Mouse (Mus musculus) liver, embryonic 14.5 days (tissue): Measurements from ENCODE around the gene Pank1. TPM values are rescaled to one million over a fixed set of nuclear protein-coding genes. Genes with fewer than 3 reads are reported as not detected.
A peak's percentile ranks its signal among the peaks of the same experiment; 100 is the strongest.

ENCODE experiments used
- ATAC-seq: fragments of 200-750 bp; cut with Nextera tagmentation; 2 replicates; pipeline ENCODE4 v1.8.0; 2017; ENCODE audit warnings: moderate number of reproducible peaks, mild to moderate bottlenecking, moderate library complexity; ENCODE audit not compliant: insufficient read depth
- DNase-seq, 3 experiments: peaks; one replicate each; pipeline ENCODE4 v3.0.0-alpha.2; 2012 to 2013; ENCODE audit warnings: low read depth in 3 of 3, low spot score in 3 of 3
- H3K27ac ChIP-seq: fragments of 300-500 bp; sonication (generic); 2 replicates; pipeline ENCODE4 v1.5.1; 2014; ENCODE audit warnings: moderate library complexity, mild to moderate bottlenecking, control low read depth, inconsistent platforms
- H3K27me3 ChIP-seq: fragments of 300-500 bp; sonication (generic); 2 replicates; pipeline ENCODE4 v1.6.1; 2014; ENCODE audit warnings: mild to moderate bottlenecking, low read length, moderate library complexity; ENCODE audit not compliant: control insufficient read depth, insufficient read depth
- H3K36me3 ChIP-seq: fragments of 300-500 bp; sonication (generic); replicated peaks from 2 replicates; pipeline ENCODE4 v1.6.1; 2014; ENCODE audit warnings: low read depth; ENCODE audit not compliant: control insufficient read depth, insufficient read depth
- H3K4me1 ChIP-seq, 2 experiments: fragments of 200-500 bp in 1 of 2; fragments of 300-500 bp in 1 of 2; sonication (generic) in 1 of 2; replicated peaks; 2 replicates each; pipeline ENCODE4 v1.6.1; 2012 to 2014; ENCODE audit warnings: antibody characterized with exemption in 1 of 2, inconsistent platforms in 1 of 2, low read length in 1 of 2; ENCODE audit not compliant: control insufficient read depth in 2 of 2, insufficient read depth in 2 of 2
- H3K4me2 ChIP-seq: fragments of 300-500 bp; sonication (generic); 2 replicates; pipeline ENCODE4 v1.6.1; 2014; ENCODE audit warnings: low read depth, mild to moderate bottlenecking, control low read depth, moderate library complexity
- H3K4me3 ChIP-seq, 2 experiments: fragments of 200-500 bp in 1 of 2; fragments of 300-500 bp in 1 of 2; sonication (generic) in 1 of 2; 2 replicates each; pipeline ENCODE4 v1.5.1; 2012 to 2014; ENCODE audit warnings: low read depth in 2 of 2, low read length in 2 of 2, mild to moderate bottlenecking in 2 of 2, control low read depth in 1 of 2, inconsistent platforms in 1 of 2, moderate library complexity in 1 of 2; ENCODE audit not compliant: insufficient read depth in 1 of 2
- H3K9ac ChIP-seq: fragments of 300-500 bp; sonication (generic); replicated peaks from 2 replicates; pipeline ENCODE4 v1.6.1; 2014; ENCODE audit warnings: mild to moderate bottlenecking, control low read depth, moderate library complexity
- H3K9me3 ChIP-seq: fragments of 300-500 bp; sonication (generic); 2 replicates; pipeline ENCODE4 v1.6.1; 2016; ENCODE audit warnings: low read length, mixed read lengths; ENCODE audit not compliant: control insufficient read depth
- CTCF ChIP-seq: IDR thresholded peaks from 2 replicates; pipeline ENCODE4 v1.5.1; 2016; ENCODE audit warnings: antibody characterized with exemption, low read depth, control low read depth
- EP300 ChIP-seq: IDR thresholded peaks from 2 replicates; pipeline ENCODE4 v1.6.1; 2016; ENCODE audit warnings: antibody characterized with exemption, low read depth
- WGBS: fragments of 180-500 bp; shearing (Covaris S2); extraction: QIAGEN DNeasy Blood & Tissue Kit; methylation state at CpG from one replicate; pipeline ENCODE4 v1.1.7; 2014; ENCODE audit not compliant: insufficient replicate concordance; 5-methylcytosine and 5-hydroxymethylcytosine counted together
- polyA plus RNA-seq, 2 experiments: library from polyadenylated mRNA; depleted of rRNA in 1 of 2; stranded (reverse) in 1 of 2; unstranded in 1 of 2; fragments of >200 nt; fragmentation: Nextera tagmentation in 1 of 2; extraction: Ambion mirVana in 1 of 2; gene quantifications; 2 replicates each; pipeline versions ENCODE4 v1.2.1 to v1.2.3; 2012 to 2014

Gene Pank1
- polyA plus RNA-seq, 2 experiments = 2.5 to 6.7 TPM

GRCm38 (mm10) chr19:34920531-34920930, 41.3 kb upstream of the Pank1 start:
- Histone ChIP-seq H3K4me2 (peak overlapping the region; percentile 13; the same call in 1 of the 2 replicates), H3K9me3 (no peaks in the 10 kb centered on the region), H3K27me3 (no peaks in the 10 kb centered on the region), H3K27ac (no peak overlapping the region), H3K9ac (no peak overlapping the region), H3K36me3 (peaks cover 11% of the 10 kb centered on the region), H3K4me3 (no peak overlapping the region), H3K4me1 (peaks cover 2 to 4% of the 10 kb centered on the region in 2 experiments; a peak in 3 of 4 replicates)
- DNase-seq (no peak), ATAC-seq (no peak)
- TF ChIP-seq EP300 (no peak), CTCF (no peak)
- 59% methylated on average over 3 of the region's 3 CpGs for WGBS

GRCm38 (mm10) chr19:34920066-34920465, 40.8 kb upstream of the Pank1 start:
- Histone ChIP-seq H3K4me2 (no peak overlapping the region), H3K36me3 (peaks cover 6% of the 10 kb centered on the region), H3K9me3 (no peaks in the 10 kb centered on the region), H3K9ac (no peak overlapping the region), H3K27me3 (no peaks in the 10 kb centered on the region), H3K4me3 (no peak overlapping the region), H3K4me1 (peaks cover 2 to 4% of the 10 kb centered on the region in 2 experiments; a peak in 3 of 4 replicates), H3K27ac (no peak overlapping the region)
- TF ChIP-seq CTCF = no peak
- TF ChIP-seq EP300 = no peak
- ATAC-seq = no peak
- no peak for DNase-seq
- WGBS = 73% methylated on average over 4 of the region's 4 CpGs

- no peaks in the 10 kb centered on the region for H3K27me3 ChIP-seq
- no peak for ATAC-seq
- no peak for DNase-seq
- H3K4me1 ChIP-seq = no peaks in the 10 kb centered on the region
- no peak overlapping the region for H3K4me3 ChIP-seq
- no peaks in the 10 kb centered on the region for H3K9me3 ChIP-seq
- H3K9ac ChIP-seq = no peak overlapping the region
- H3K4me2 ChIP-seq = no peak overlapping the region
- H3K36me3 ChIP-seq = no peaks in the 10 kb centered on the region
- no peak for TF ChIP-seq EP300
- TF ChIP-seq CTCF = no peak
- H3K27ac ChIP-seq = no peak overlapping the region
These were observed 33.1 kb upstream of the Pank1 start for GRCm38 (mm10) chr19:34912366-34912765.

- Histone ChIP-seq H3K27ac (no peak overlapping the region), H3K4me2 (no peak overlapping the region), H3K9ac (no peak overlapping the region), H3K4me1 (0 out of 4 replicates have a peak, but pooled peaks cover 0 to 2% of the 10 kb centered on the region in 2 experiments), H3K27me3 (no peaks in the 10 kb centered on the region), H3K9me3 (no peaks in the 10 kb centered on the region), H3K4me3 (no peak overlapping the region), H3K36me3 (no peaks in the 10 kb centered on the region)
- TF ChIP-seq EP300 = no peak
- no peak for TF ChIP-seq CTCF
- no peak for ATAC-seq
- 43% methylated on average over 5 of the region's 5 CpGs for WGBS
- DNase-seq = no peak
These were observed 27.5 kb upstream of the Pank1 start for GRCm38 (mm10) chr19:34906772-34907171.

- 0 out of 4 replicates have a peak, but pooled peaks cover 0 to 2% of the 10 kb centered on the region in 2 experiments for H3K4me1 ChIP-seq
- no peaks in the 10 kb centered on the region for H3K36me3 ChIP-seq
- no peaks in the 10 kb centered on the region for H3K9me3 ChIP-seq
- WGBS = 24% methylated on average over 7 of the region's 7 CpGs
- DNase-seq = peak in 2 of 3 experiments; percentile 11 to 14
- ATAC-seq = no peak
- H3K27ac ChIP-seq = no peak overlapping the region
- no peak overlapping the region for H3K4me2 ChIP-seq
- H3K9ac ChIP-seq = no peak overlapping the region
- no peak overlapping the region for H3K4me3 ChIP-seq
- TF ChIP-seq CTCF (no peak), EP300 (no peak)
- no peaks in the 10 kb centered on the region for H3K27me3 ChIP-seq
These were observed 26.2 kb upstream of the Pank1 start for GRCm38 (mm10) chr19:34905424-34905823.
